Mouse (Mus musculus) heart, embryonic 12.5 days (tissue): Measurements from ENCODE around the gene Frrs1l. TPM values are rescaled to one million over a fixed set of nuclear protein-coding genes. Genes with fewer than 3 reads are reported as not detected.
A peak's percentile ranks its signal among the peaks of the same experiment; 100 is the strongest.

Experiments
- ATAC-seq: fragments of 200-750 bp; cut with Nextera tagmentation; 2 replicates; pipeline ENCODE4 v1.8.0; 2017; ENCODE audit warnings: moderate TSS enrichment, moderate library complexity; ENCODE audit not compliant: insufficient number of reproducible peaks, low FRiP score
- H3K27ac ChIP-seq: fragments of 300-500 bp; sonication (generic); 2 replicates; pipeline ENCODE4 v1.5.1; 2016; ENCODE audit warnings: mild to moderate bottlenecking, moderate library complexity; ENCODE audit not compliant: poor library complexity, severe bottlenecking
- H3K27me3 ChIP-seq: fragments of 300-500 bp; sonication (generic); replicated peaks from 2 replicates; pipeline ENCODE4 v1.6.1; 2016; ENCODE audit warnings: mild to moderate bottlenecking, moderate library complexity
- H3K36me3 ChIP-seq: fragments of 300-500 bp; sonication (generic); 2 replicates; pipeline ENCODE4 v1.6.1; 2016; ENCODE audit warnings: mild to moderate bottlenecking, moderate library complexity
- H3K4me1 ChIP-seq: fragments of 300-500 bp; sonication (generic); replicated peaks from 2 replicates; pipeline ENCODE4 v1.6.1; 2016; ENCODE audit warnings: mild to moderate bottlenecking
- H3K4me2 ChIP-seq: fragments of 300-500 bp; sonication (generic); 2 replicates; pipeline ENCODE4 v1.6.1; 2016; ENCODE audit warnings: mild to moderate bottlenecking, moderate library complexity
- H3K4me3 ChIP-seq: fragments of 300-500 bp; sonication (generic); 2 replicates; pipeline ENCODE4 v1.5.1; 2016; ENCODE audit warnings: mild to moderate bottlenecking
- H3K9ac ChIP-seq: fragments of 300-500 bp; sonication (generic); 2 replicates; pipeline ENCODE4 v1.6.1; 2016; ENCODE audit warnings: mild to moderate bottlenecking, moderate library complexity
- H3K9me3 ChIP-seq: fragments of 300-500 bp; sonication (generic); replicated peaks from 2 replicates; pipeline ENCODE4 v1.6.1; 2016; ENCODE audit warnings: mild to moderate bottlenecking, moderate library complexity
- WGBS: fragments of 180-500 bp; shearing (Covaris S2); methylation state at CpG from one replicate; pipeline ENCODE4 v1.1.7; 2016; 5-methylcytosine and 5-hydroxymethylcytosine counted together
- polyA plus RNA-seq: library from polyadenylated mRNA; unstranded; fragments of >200 nt; fragmentation: Nextera tagmentation; extraction: Ambion mirVana; gene quantifications from 2 replicates; pipeline ENCODE4 v1.2.1, GENCODE M21; 2016

Frrs1l gene
- polyA plus RNA-seq, 1 experiment from 2014 or later = 0.27 TPM

DNA sequence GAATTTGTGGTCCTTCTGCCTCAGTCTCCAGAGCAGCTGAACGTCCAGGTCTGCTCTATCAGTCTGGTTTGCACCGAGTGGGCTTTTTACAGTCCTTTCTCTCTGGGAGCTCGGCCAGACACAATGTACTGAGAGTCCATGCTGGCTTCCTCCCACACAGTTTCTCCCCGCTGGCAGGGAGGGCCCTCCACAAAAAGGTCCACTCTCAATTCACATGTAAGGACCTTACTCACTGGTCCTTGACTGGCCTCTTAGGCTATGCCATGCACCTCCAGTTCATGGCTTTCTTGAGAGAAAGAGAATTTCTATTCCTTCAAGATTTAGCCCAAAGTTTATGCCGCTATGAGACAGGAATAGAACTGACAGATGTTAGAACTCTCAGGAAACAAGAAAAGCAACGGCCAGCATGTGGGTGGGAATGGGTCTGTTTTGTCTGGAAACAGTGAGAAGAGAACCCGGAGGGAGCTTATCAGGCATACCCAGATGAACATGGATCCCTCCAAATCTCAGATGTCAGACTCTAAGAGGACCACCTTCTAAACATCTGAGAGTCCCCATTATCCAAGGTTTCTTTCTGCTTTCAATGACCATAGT is 24.5 kb downstream of the Frrs1l start:
- Histone ChIP-seq H3K27ac (no peak overlapping the region), H3K9ac (no peak overlapping the region), H3K4me1 (no peaks in the 10 kb centered on the region), H3K4me3 (no peak overlapping the region), H3K27me3 (no peaks in the 10 kb centered on the region), H3K4me2 (no peak overlapping the region), H3K36me3 (no peaks in the 10 kb centered on the region), H3K9me3 (no peaks in the 10 kb centered on the region)
- 52% methylated on average over 7 of the region's 7 CpGs for WGBS
- ATAC-seq = no peak

GRCm38 (mm10) chr4:56963687-56964086 is 26.5 kb downstream of the Frrs1l start:
- Histone ChIP-seq H3K4me3 (no peak overlapping the region), H3K27me3 (no peaks in the 10 kb centered on the region), H3K9me3 (no peaks in the 10 kb centered on the region), H3K4me1 (no peaks in the 10 kb centered on the region), H3K36me3 (no peaks in the 10 kb centered on the region), H3K4me2 (no peak overlapping the region), H3K27ac (no peak overlapping the region), H3K9ac (no peak overlapping the region)
- WGBS = 85% methylated on average over 6 of the region's 6 CpGs
- no peak for ATAC-seq

GRCm38 (mm10) chr4:56961320-56961925 is 28.8 kb downstream of the Frrs1l start:
- Histone ChIP-seq H3K4me3 (no peak overlapping the region), H3K9ac (no peak overlapping the region), H3K27me3 (no peaks in the 10 kb centered on the region), H3K4me1 (peaks cover 6% of the 10 kb centered on the region), H3K27ac (no peak overlapping the region), H3K9me3 (no peaks in the 10 kb centered on the region), H3K36me3 (no peaks in the 10 kb centered on the region), H3K4me2 (no peak overlapping the region)
- no peak for ATAC-seq
- 69% methylated on average over 12 of the region's 12 CpGs for WGBS

DNA sequence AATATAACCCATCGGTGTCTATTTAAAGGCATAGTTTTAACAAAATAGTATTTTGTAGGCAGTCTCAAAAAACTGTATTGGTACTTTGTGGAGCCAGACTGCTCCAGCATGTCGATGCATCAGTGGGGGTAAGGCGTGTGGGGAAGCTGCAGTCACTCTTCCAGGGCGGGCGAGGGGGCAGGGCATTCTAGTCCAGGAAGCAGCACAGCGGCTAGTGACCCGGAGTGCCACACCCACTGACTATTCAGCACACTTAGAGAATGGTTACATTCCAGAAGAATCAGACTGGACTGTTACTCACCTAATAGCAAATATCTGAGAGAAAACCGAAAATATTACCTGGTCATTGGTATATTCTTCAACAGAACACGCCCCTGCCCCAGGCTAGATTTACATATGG is 32.7 kb downstream of the Frrs1l start:
- Histone ChIP-seq H3K4me3 (no peak overlapping the region), H3K9ac (no peak overlapping the region), H3K4me1 (peaks cover 10% of the 10 kb centered on the region), H3K27me3 (no peaks in the 10 kb centered on the region), H3K4me2 (0 out of 2 replicates have a peak overlapping the region, but pooled peaks have one; percentile 13), H3K9me3 (no peaks in the 10 kb centered on the region), H3K27ac (no peak overlapping the region), H3K36me3 (no peaks in the 10 kb centered on the region)
- WGBS = 36% methylated on average over 9 of the region's 9 CpGs
- no peak for ATAC-seq

DNA sequence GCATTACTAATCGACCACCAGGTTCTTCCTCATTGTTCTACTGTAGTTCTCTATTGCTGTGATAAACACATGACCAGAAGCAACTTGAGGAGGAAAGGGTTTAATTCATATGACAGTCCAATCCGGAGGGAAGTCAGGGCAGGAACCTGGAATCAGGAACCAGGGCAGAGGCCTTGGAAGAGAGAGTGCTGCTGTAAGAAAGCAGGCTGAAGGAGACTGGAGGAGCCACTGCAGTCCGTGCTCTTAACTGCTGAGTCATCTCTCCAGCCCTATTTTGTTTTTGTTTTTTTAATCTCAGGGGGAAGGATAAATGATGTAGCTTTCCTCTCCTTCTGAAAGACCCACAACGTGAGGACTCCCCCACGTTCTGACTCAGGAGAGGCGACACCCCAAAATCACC is 37.0 kb downstream of the Frrs1l start:
- Histone ChIP-seq H3K4me3 (no peak overlapping the region), H3K27me3 (no peaks in the 10 kb centered on the region), H3K9me3 (no peaks in the 10 kb centered on the region), H3K9ac (no peak overlapping the region), H3K4me2 (no peak overlapping the region), H3K4me1 (peaks cover 10% of the 10 kb centered on the region), H3K27ac (no peak overlapping the region), H3K36me3 (no peaks in the 10 kb centered on the region)
- WGBS = 58% methylated on average over 6 of the region's 6 CpGs
- no peak for ATAC-seq

DNA sequence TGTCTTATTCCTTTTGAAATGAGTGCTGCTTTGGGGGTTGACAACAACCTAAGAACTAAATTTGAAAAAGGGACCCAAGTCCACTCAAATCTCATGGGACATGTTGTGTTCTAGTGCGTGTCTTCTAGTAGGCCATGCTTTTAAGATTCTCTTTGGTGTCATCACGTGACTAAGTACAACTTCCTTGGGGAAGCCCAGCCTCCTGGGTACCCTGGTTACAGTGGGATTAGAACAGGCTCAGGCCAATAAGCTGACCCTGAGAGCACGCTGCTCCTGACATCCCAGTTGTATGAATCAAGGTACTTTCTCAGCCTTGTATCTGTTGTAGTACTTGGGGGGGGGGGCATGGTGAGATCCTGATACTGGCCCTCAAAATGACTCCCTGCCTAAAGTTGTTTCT is 38.5 kb downstream of the Frrs1l start:
- no peak overlapping the region for H3K27ac ChIP-seq
- no peak overlapping the region for H3K4me3 ChIP-seq
- no peak overlapping the region for H3K9ac ChIP-seq
- no peak for ATAC-seq
- peaks cover 6% of the 10 kb centered on the region for H3K4me1 ChIP-seq
- H3K27me3 ChIP-seq = no peaks in the 10 kb centered on the region
- H3K4me2 ChIP-seq = no peak overlapping the region
- 78% methylated on average over 3 of the region's 3 CpGs for WGBS
- H3K9me3 ChIP-seq = no peaks in the 10 kb centered on the region
- no peaks in the 10 kb centered on the region for H3K36me3 ChIP-seq

GRCm38 (mm10) chr4:56949494-56949893 is 40.7 kb downstream of the Frrs1l start:
- Histone ChIP-seq H3K27ac (no peak overlapping the region), H3K36me3 (no peaks in the 10 kb centered on the region), H3K4me3 (no peak overlapping the region), H3K27me3 (no peaks in the 10 kb centered on the region), H3K4me1 (peaks cover 13% of the 10 kb centered on the region), H3K4me2 (no peak overlapping the region), H3K9me3 (no peaks in the 10 kb centered on the region), H3K9ac (no peak overlapping the region)
- no peak for ATAC-seq
- WGBS = 62% methylated on average over 6 of the region's 6 CpGs

GRCm38 (mm10) chr4:56946641-56947640 is 43.2 kb downstream of the Frrs1l start, which contains the start of gene Tmem245:
TSS of gene Tmem245 (minus strand) at chr4:56947437.
- H3K4me3 ChIP-seq = peak within 1 kb of the TSS; percentile 85
- H3K9ac ChIP-seq = peak within 1 kb of the TSS; percentile 94
- H3K27ac ChIP-seq = peak within 1 kb of the TSS; percentile 85
- no peaks in the 10 kb centered on the region for H3K27me3 ChIP-seq
- peak; percentile 95 for ATAC-seq
- no peaks in the 10 kb centered on the region for H3K36me3 ChIP-seq
- under 1% methylated on average over 106 of the region's 107 CpGs for WGBS
- peak within 1 kb of the TSS; percentile 75 for H3K4me2 ChIP-seq
- H3K4me1 ChIP-seq = peaks cover 36% of the 10 kb centered on the region
- H3K9me3 ChIP-seq = no peaks in the 10 kb centered on the region

DNA sequence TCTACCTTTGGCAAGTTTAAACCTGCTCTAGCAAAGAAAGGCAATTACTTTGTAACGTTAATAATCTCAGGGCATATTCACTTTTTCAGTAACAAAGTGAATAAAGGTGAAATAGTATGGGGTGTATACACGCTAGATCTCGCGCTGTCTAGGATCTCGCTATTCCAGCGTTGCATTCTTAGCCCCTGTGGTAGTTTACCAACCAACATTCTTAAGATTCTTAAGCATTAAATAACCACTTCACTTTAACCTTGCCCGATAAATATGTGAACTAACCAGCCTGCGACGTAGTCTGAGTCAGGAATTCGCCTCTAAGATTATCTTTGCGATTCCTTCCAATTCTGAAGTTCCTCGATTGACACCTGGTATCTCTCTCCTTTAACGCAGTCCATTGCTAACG is 44.0 kb downstream of the Frrs1l start:
- peak overlapping the region; percentile 75 for H3K4me2 ChIP-seq
- ATAC-seq = no peak
- WGBS = 1% methylated on average over 14 of the region's 14 CpGs

GRCm38 (mm10) chr4:56944286-56944685 is 45.9 kb downstream of the Frrs1l start:
- Histone ChIP-seq H3K9ac (peak overlapping the region; percentile 54), H3K9me3 (no peaks in the 10 kb centered on the region), H3K36me3 (no peaks in the 10 kb centered on the region), H3K27ac (peak overlapping the region; percentile 71), H3K4me2 (peak overlapping the region; percentile 58), H3K4me3 (0 out of 2 replicates have a peak overlapping the region, but pooled peaks have one; percentile 15), H3K4me1 (peaks cover 55% of the 10 kb centered on the region), H3K27me3 (no peaks in the 10 kb centered on the region)
- no peak for ATAC-seq
- 35% methylated on average over 4 of the region's 4 CpGs for WGBS

More for the DNA sequence above, 44.0 kb downstream of the Frrs1l start:
- Histone ChIP-seq H3K27me3 (no peaks in the 10 kb centered on the region), H3K9ac (peak overlapping the region; percentile 94), H3K36me3 (no peaks in the 10 kb centered on the region), H3K9me3 (no peaks in the 10 kb centered on the region), H3K4me3 (peak overlapping the region; percentile 85), H3K27ac (peak overlapping the region; percentile 85), H3K4me1 (peaks cover 40% of the 10 kb centered on the region)

- Histone ChIP-seq H3K4me3 (no peak overlapping the region), H3K9ac (no peak overlapping the region), H3K36me3 (peaks cover 5% of the 10 kb centered on the region; the same call in 1 of the 2 replicates), H3K4me1 (peaks cover 63% of the 10 kb centered on the region), H3K9me3 (no peaks in the 10 kb centered on the region), H3K4me2 (peak overlapping the region; percentile 58; the same call in 1 of the 2 replicates), H3K27me3 (no peaks in the 10 kb centered on the region), H3K27ac (0 out of 2 replicates have a peak overlapping the region, but pooled peaks have one; percentile 71)
- WGBS = 68% methylated on average over 1 of the region's 1 CpGs
- ATAC-seq = no peak
Observed at GRCm38 (mm10) chr4:56943258-56943657, 46.9 kb downstream of the Frrs1l start.
